Mouse (Mus musculus) heart, postnatal 0 days (tissue): ENCODE data around the gene 1810055G02Rik. TPM values are rescaled to one million over a fixed set of nuclear protein-coding genes. Genes with fewer than 3 reads are reported as not detected.

Experiments used
- ATAC-seq: fragments of 200-750 bp; cut with Nextera tagmentation; 2 replicates; pipeline ENCODE4 v1.8.0; 2017; ENCODE audit warnings: low read depth, moderate number of reproducible peaks, moderate library complexity; ENCODE audit not compliant: insufficient read depth
- DNase-seq: peaks from one replicate; pipeline ENCODE4 v3.0.0-alpha.2; 2016; ENCODE audit warnings: low spot score
- H3K27ac ChIP-seq: fragments of 300-500 bp; sonication (generic); 2 replicates; pipeline ENCODE4 v1.5.1; 2014; ENCODE audit warnings: low read depth, mild to moderate bottlenecking
- H3K27me3 ChIP-seq: fragments of 300-500 bp; sonication (generic); 2 replicates; pipeline ENCODE4 v1.6.1; 2014; ENCODE audit warnings: low read length, mixed read lengths; ENCODE audit not compliant: control insufficient read depth, insufficient read depth
- H3K36me3 ChIP-seq: fragments of 300-500 bp; sonication (generic); replicated peaks from 2 replicates; pipeline ENCODE4 v1.6.1; 2014; ENCODE audit warnings: low read length, mixed read lengths; ENCODE audit not compliant: control insufficient read depth, insufficient read depth
- H3K4me1 ChIP-seq: fragments of 300-500 bp; sonication (generic); 2 replicates; pipeline ENCODE4 v1.6.1; 2014; ENCODE audit warnings: antibody characterized with exemption; ENCODE audit not compliant: control insufficient read depth, insufficient read depth
- H3K4me2 ChIP-seq: fragments of 300-500 bp; sonication (generic); 2 replicates; pipeline ENCODE4 v1.6.1; 2014; ENCODE audit warnings: low read depth, mild to moderate bottlenecking, low read length, moderate library complexity
- H3K4me3 ChIP-seq: fragments of 300-500 bp; sonication (generic); 2 replicates; pipeline ENCODE4 v1.5.1; 2014; ENCODE audit warnings: low read depth, low read length
- H3K9ac ChIP-seq: fragments of 300-500 bp; sonication (generic); replicated peaks from 2 replicates; pipeline ENCODE4 v1.6.1; 2014; ENCODE audit warnings: low read depth, low read length, mixed read lengths
- H3K9me3 ChIP-seq: fragments of 300-500 bp; sonication (generic); replicated peaks from 2 replicates; pipeline ENCODE4 v1.6.1; 2016; ENCODE audit warnings: low read length; ENCODE audit not compliant: control insufficient read depth
- CTCF ChIP-seq: IDR thresholded peaks from 2 replicates; pipeline ENCODE4 v1.5.1; 2016; ENCODE audit warnings: antibody characterized with exemption, control low read depth, low read depth
- EP300 ChIP-seq: IDR thresholded peaks from 2 replicates; pipeline ENCODE4 v1.6.1; 2016; ENCODE audit warnings: antibody characterized with exemption, low read depth
- WGBS: fragments of 180-500 bp; shearing (Covaris S2); extraction: QIAGEN DNeasy Blood & Tissue Kit; methylation state at CpG from one replicate; pipeline ENCODE4 v1.1.7; 2014; 5-methylcytosine and 5-hydroxymethylcytosine counted together
- polyA plus RNA-seq: library from polyadenylated mRNA; unstranded; fragments of >200 nt; fragmentation: Nextera tagmentation; extraction: Ambion mirVana; gene quantifications from 2 replicates; pipeline ENCODE4 v1.2.1, GENCODE M21; 2015
- total RNA-seq: library from RNA; depleted of rRNA; stranded (reverse); fragments of >200 nt; gene quantifications from 2 replicates; pipeline ENCODE4 v1.2.3, GENCODE M21; 2014; ENCODE audit warnings: low replicate concordance

The 1810055G02Rik gene
- total and polyA plus RNA-seq, 2 experiments from 2014 or later, result 12.2 to 19.6 TPM

GRCm38 (mm10) chr19:3695976-3696375 lies 12.1 kb upstream of the 1810055G02Rik start:
- Histone ChIP-seq H3K4me2 (no peak overlapping the region), H3K27me3 (no peaks in the 10 kb centered on the region), H3K27ac (no peak overlapping the region), H3K4me3 (no peak overlapping the region), H3K9ac (no peak overlapping the region), H3K9me3 (no peaks in the 10 kb centered on the region), H3K36me3 (no peaks in the 10 kb centered on the region), H3K4me1 (no peaks in the 10 kb centered on the region)
- WGBS, result 77% methylated on average over 8 of the region's 8 CpGs
- TF ChIP-seq EP300 (no peak), CTCF (no peak)
- ATAC-seq, result no peak
- DNase-seq, result no peak

- no peak for DNase-seq
Measured at GRCm38 (mm10) chr19:3698035-3698434, 10.1 kb upstream of the 1810055G02Rik start.

GRCm38 (mm10) chr19:3699508-3700438 lies 8.3 kb upstream of the 1810055G02Rik start:
- 38% methylated on average over 6 of the region's 6 CpGs for WGBS
- TF ChIP-seq EP300, result no peak
- peak; percentile 76 for TF ChIP-seq CTCF

More at GRCm38 (mm10) chr19:3698035-3698434, 10.1 kb upstream of the 1810055G02Rik start:
- H3K4me3 ChIP-seq, result no peak overlapping the region
- 83% methylated on average over 7 of the region's 7 CpGs for whole genome bisulfite sequencing
- no peaks in the 10 kb centered on the region for H3K27me3 ChIP-seq
- H3K9ac ChIP-seq, result no peak overlapping the region
- ATAC-seq, result no peak
- H3K36me3 ChIP-seq, result no peaks in the 10 kb centered on the region
- TF ChIP-seq CTCF, result no peak
- no peak for TF ChIP-seq EP300
- no peaks in the 10 kb centered on the region for H3K9me3 ChIP-seq
- H3K4me1 ChIP-seq, result no peaks in the 10 kb centered on the region
- H3K4me2 ChIP-seq, result no peak overlapping the region
- H3K27ac ChIP-seq, result no peak overlapping the region

GRCm38 (mm10) chr19:3702460-3702859 lies 5.6 kb upstream of the 1810055G02Rik start:
- no peak overlapping the region for H3K4me2 ChIP-seq
- H3K4me3 ChIP-seq, result no peak overlapping the region
- no peak overlapping the region for H3K9ac ChIP-seq
- no peak for ATAC-seq
- H3K9me3 ChIP-seq, result no peaks in the 10 kb centered on the region
- H3K27me3 ChIP-seq, result no peaks in the 10 kb centered on the region
- H3K4me1 ChIP-seq, result 0 out of 2 replicates have a peak, but pooled peaks cover 1% of the 10 kb centered on the region
- 81% methylated on average over 4 of the region's 4 CpGs for WGBS
- no peak overlapping the region for H3K27ac ChIP-seq
- no peaks in the 10 kb centered on the region for H3K36me3 ChIP-seq
- TF ChIP-seq EP300, result no peak
- DNase-seq, result no peak

More at GRCm38 (mm10) chr19:3699508-3700438, 8.3 kb upstream of the 1810055G02Rik start:
- H3K4me1 ChIP-seq, result no peaks in the 10 kb centered on the region
- no peaks in the 10 kb centered on the region for H3K36me3 ChIP-seq
- no peak overlapping the region for H3K4me3 ChIP-seq
- no peak overlapping the region for H3K4me2 ChIP-seq
- H3K27ac ChIP-seq, result no peak overlapping the region
- DNase-seq, result peak; percentile 63
- no peak overlapping the region for H3K9ac ChIP-seq
- H3K9me3 ChIP-seq, result no peaks in the 10 kb centered on the region
- H3K27me3 ChIP-seq, result no peaks in the 10 kb centered on the region
- peak; percentile 78; the same call in 1 of the 2 replicates for ATAC-seq

DNA sequence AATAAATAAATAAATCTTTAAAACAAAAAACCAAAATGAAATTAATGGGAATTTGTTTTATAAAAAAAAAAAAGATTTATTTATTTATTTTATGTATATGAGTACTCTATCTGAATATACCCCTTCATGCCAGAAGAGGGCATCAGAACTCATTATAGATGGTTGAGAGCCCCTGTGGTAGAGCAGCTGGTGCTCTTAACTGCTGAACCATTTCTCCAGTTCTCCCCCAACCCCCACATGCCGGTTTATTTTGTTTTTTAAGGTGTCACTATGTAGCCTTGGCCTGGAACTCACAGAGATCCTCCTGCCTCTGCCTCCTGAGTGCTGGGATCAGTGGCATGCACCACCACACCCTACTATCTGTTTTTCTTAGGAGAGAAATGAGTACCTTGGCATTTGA lies 1.8 kb upstream of the 1810055G02Rik start:
- H3K9me3 ChIP-seq, result no peaks in the 10 kb centered on the region
- no peak overlapping the region for H3K27ac ChIP-seq
- no peak overlapping the region for H3K4me3 ChIP-seq
- no peaks in the 10 kb centered on the region for H3K36me3 ChIP-seq
- H3K9ac ChIP-seq, result no peak overlapping the region
- H3K4me1 ChIP-seq, result peaks cover 5% of the 10 kb centered on the region; the same call in 1 of the 2 replicates
- no peak for TF ChIP-seq EP300
- no peak for TF ChIP-seq CTCF
- ATAC-seq (no peak), DNase-seq (no peak)
- 50% methylated on average over 1 of the region's 1 CpGs for WGBS
- no peaks in the 10 kb centered on the region for H3K27me3 ChIP-seq
- H3K4me2 ChIP-seq, result no peak overlapping the region
